Mouse (Mus musculus) thymus, adult 2 months (tissue): Measurements from ENCODE around the gene B4galt1.

Experiments
- CTCF ChIP-seq: fragments of 200-500 bp; IDR thresholded peaks from 2 replicates; pipeline ENCODE4 v1.5.1; 2012; ENCODE audit warnings: mild to moderate bottlenecking, control low read depth, low read length, moderate library complexity, borderline replicate concordance; ENCODE audit not compliant: control insufficient read depth, poor library complexity, insufficient read depth; ENCODE audit errors: extremely low read depth
- POLR2A ChIP-seq: fragments of 200-500 bp; IDR thresholded peaks from 2 replicates; pipeline ENCODE4 v1.6.1; 2012; ENCODE audit warnings: mild to moderate bottlenecking, low read length, control low read depth, moderate library complexity; ENCODE audit not compliant: control insufficient read depth, poor library complexity, insufficient read depth; ENCODE audit errors: extremely low read depth

- no peak for TF ChIP-seq CTCF
- TF ChIP-seq POLR2A = no peak
Measured at GRCm38 (mm10) chr4:40870206-40870605, 16.4 kb upstream of the B4galt1 start.
